Comparison of ENCODE assay signal across 14 mouse cellular contexts in the genomic region with DNA sequence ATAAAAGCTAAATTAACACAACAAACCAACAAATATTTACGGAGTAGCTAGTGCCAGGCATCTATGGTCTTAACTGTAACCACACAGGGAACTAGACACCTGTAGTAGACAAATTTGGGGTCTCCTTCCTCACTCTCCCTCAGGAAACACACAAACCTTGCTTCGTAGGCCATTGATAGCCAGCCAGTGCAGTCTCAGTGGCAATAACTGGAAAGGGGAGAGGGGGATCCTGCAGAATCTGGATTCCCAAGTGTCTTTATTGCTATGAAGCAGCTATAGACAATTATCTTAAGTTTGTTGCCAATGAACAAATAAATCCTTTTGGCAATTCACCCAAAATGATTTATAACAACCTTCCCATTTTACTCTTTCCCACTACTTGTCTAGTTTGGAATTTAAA. TPM values are rescaled to one million over a fixed set of nuclear protein-coding genes. Genes with fewer than 3 reads are reported as not detected.
DNase-seq lines count a peak whose midpoint lies in the region; ATAC-seq and TF ChIP-seq lines count a peak whose summit lies in the region.
"Had no signal": no experiment of that assay in that cellular context is flagged by ENCODE, and none has a peak within 500 bp of the region (broad histone marks: within the 10 kb centered on the region; RNA-seq: fewer than 3 reads in every experiment).

No protein-coding gene starts in this region.

- ATAC-seq in forebrain, embryonic 14.5 days = no peak
- ATAC-seq in forebrain, embryonic 15.5 days (replicated peaks) = no peak
- no peak for ATAC-seq in hindbrain, embryonic 11.5 days (ENCODE audit: low FRiP score)
- ATAC-seq in G1E (ENCODE audit: extremely low read depth, insufficient number of reproducible peaks, low FRiP score, poor library complexity, severe bottlenecking) = no peak
- ATAC-seq: hindbrain, postnatal 0 days had no signal

- no peak overlapping the region for H3K4me2 ChIP-seq in forebrain, embryonic 14.5 days (ENCODE audit: low read length)
- no peak overlapping the region for H3K4me2 ChIP-seq in forebrain, embryonic 15.5 days (replicated peaks)
- H3K4me2 ChIP-seq in hindbrain, embryonic 11.5 days (replicated peaks; ENCODE audit: low read depth, low read length) = no peak overlapping the region
- H3K4me2 ChIP-seq: midbrain, embryonic 12.5 days had no signal

- peaks cover 21% of the 10 kb centered on the region for H3K4me1 ChIP-seq in forebrain, embryonic 14.5 days (ENCODE audit: control insufficient read depth, insufficient read depth, low read length)
- peaks cover 45% of the 10 kb centered on the region for H3K4me1 ChIP-seq in forebrain, embryonic 15.5 days
- H3K4me1 ChIP-seq in hindbrain, embryonic 10.5 days (replicated peaks) = peaks cover 4% of the 10 kb centered on the region
- no peaks in the 10 kb centered on the region for H3K4me1 ChIP-seq in hindbrain, embryonic 11.5 days (replicated peaks; ENCODE audit: control insufficient read depth, insufficient read depth, low read length)
- peaks cover 42% of the 10 kb centered on the region for H3K4me1 ChIP-seq in G1E (ENCODE audit: insufficient read depth, low read depth, low read length)
- peaks cover 2% of the 10 kb centered on the region; the same call in 1 of the 2 replicates for H3K4me1 ChIP-seq in limb, embryonic 10.5 days

- H3K9ac ChIP-seq in forebrain, embryonic 14.5 days (ENCODE audit: low read length) = no peak overlapping the region
- no peak overlapping the region for H3K9ac ChIP-seq in forebrain, embryonic 15.5 days (replicated peaks)
- H3K9ac ChIP-seq in hindbrain, embryonic 11.5 days (ENCODE audit: low read depth, low read length) = no peak overlapping the region
- H3K9ac ChIP-seq: midbrain, embryonic 12.5 days had no signal

- H3K27me3 ChIP-seq in forebrain, embryonic 14.5 days (replicated peaks; ENCODE audit: control insufficient read depth, insufficient read depth, low read length) = no peaks in the 10 kb centered on the region
- no peaks in the 10 kb centered on the region for H3K27me3 ChIP-seq in forebrain, embryonic 15.5 days
- H3K27me3 ChIP-seq in hindbrain, embryonic 10.5 days (ENCODE audit: insufficient read depth, poor library complexity, severe bottlenecking) = no peaks in the 10 kb centered on the region
- no peaks in the 10 kb centered on the region for H3K27me3 ChIP-seq in hindbrain, embryonic 11.5 days (ENCODE audit: control insufficient read depth, insufficient read depth, low read length)
- H3K27me3 ChIP-seq in G1E (ENCODE audit: insufficient read depth, low read length) = no peaks in the 10 kb centered on the region
- no peaks in the 10 kb centered on the region for H3K27me3 ChIP-seq in limb, embryonic 10.5 days (ENCODE audit: low read depth, poor library complexity, severe bottlenecking)
- H3K27me3 ChIP-seq: midbrain, embryonic 12.5 days had no signal

- peaks cover 44% of the 10 kb centered on the region for H3K36me3 ChIP-seq in forebrain, embryonic 14.5 days (ENCODE audit: control insufficient read depth, insufficient read depth, low read length)
- peaks cover 29% of the 10 kb centered on the region for H3K36me3 ChIP-seq in forebrain, embryonic 15.5 days
- H3K36me3 ChIP-seq in hindbrain, embryonic 10.5 days = peaks cover 98% of the 10 kb centered on the region
- peaks cover 8% of the 10 kb centered on the region for H3K36me3 ChIP-seq in hindbrain, embryonic 11.5 days (ENCODE audit: control insufficient read depth, insufficient read depth, low read length)
- H3K36me3 ChIP-seq in G1E (replicated peaks) = peaks cover 52% of the 10 kb centered on the region
- peaks cover 99% of the 10 kb centered on the region for H3K36me3 ChIP-seq in limb, embryonic 10.5 days

- no peak overlapping the region for H3K4me3 ChIP-seq in forebrain, embryonic 14.5 days (ENCODE audit: low read depth, low read length)
- H3K4me3 ChIP-seq in forebrain, embryonic 15.5 days = no peak overlapping the region
- H3K4me3 ChIP-seq in hindbrain, embryonic 10.5 days = no peak overlapping the region
- no peak overlapping the region for H3K4me3 ChIP-seq in hindbrain, embryonic 11.5 days (ENCODE audit: low read depth, low read length)
- H3K4me3 ChIP-seq in G1E (ENCODE audit: low read depth, low read length) = peak overlapping the region; percentile 38; the same call in 1 of the 2 replicates
- no peak overlapping the region for H3K4me3 ChIP-seq in limb, embryonic 10.5 days
- H3K4me3 ChIP-seq: midbrain, embryonic 12.5 days had no signal

- no peak for TF ChIP-seq CTCF in G1E (IDR thresholded peaks at IDR 0.05; ENCODE audit: low read depth, low read length)

- no peaks in the 10 kb centered on the region for H3K9me3 ChIP-seq in forebrain, embryonic 14.5 days (replicated peaks; ENCODE audit: control insufficient read depth, low read length)
- H3K9me3 ChIP-seq in forebrain, embryonic 15.5 days = 0 out of 2 replicates have a peak, but pooled peaks cover 3% of the 10 kb centered on the region
- H3K9me3 ChIP-seq in hindbrain, embryonic 10.5 days = no peaks in the 10 kb centered on the region
- no peaks in the 10 kb centered on the region for H3K9me3 ChIP-seq in hindbrain, embryonic 11.5 days (ENCODE audit: control insufficient read depth, low read length)
- no peaks in the 10 kb centered on the region for H3K9me3 ChIP-seq in G1E (replicated peaks)
- no peaks in the 10 kb centered on the region for H3K9me3 ChIP-seq in limb, embryonic 10.5 days (replicated peaks)
- H3K9me3 ChIP-seq: midbrain, embryonic 12.5 days had no signal

- DNase-seq in forebrain, embryonic 14.5 days (ENCODE audit: low spot score) = peak; percentile 1
- DNase-seq in hindbrain, embryonic 10.5 days (ENCODE audit: low spot score) = peak; percentile 0
- DNase-seq in hindbrain, embryonic 11.5 days (ENCODE audit: low spot score) = no peak
- DNase-seq in G1E (ENCODE audit: low spot score) = no peak
- peak; percentile 24 for DNase-seq in limb, embryonic 10.5 days (ENCODE audit: low spot score)
- no peak for DNase-seq in urinary bladder, adult 18-20 months (ENCODE audit: low spot score in 2 of 2)
- no peak for DNase-seq in frontal cortex, postnatal 36 days (ENCODE audit: low spot score in 2 of 2)
- DNase-seq: adrenal gland, postnatal 36 days; cerebellum, postnatal 25 days; lung, postnatal 10 days had no signal

- 81% methylated on average over 2 of the region's 2 CpGs for WGBS in forebrain, embryonic 14.5 days
- WGBS in forebrain, embryonic 15.5 days = 81% methylated on average over 2 of the region's 2 CpGs
- WGBS in hindbrain, embryonic 10.5 days = 90% methylated on average over 2 of the region's 2 CpGs
- WGBS in hindbrain, embryonic 11.5 days = 92% methylated on average over 2 of the region's 2 CpGs
- 93% methylated on average over 2 of the region's 2 CpGs for WGBS in limb, embryonic 10.5 days

- H3K27ac ChIP-seq in forebrain, embryonic 14.5 days (ENCODE audit: low read depth, low read length) = no peak overlapping the region
- H3K27ac ChIP-seq in forebrain, embryonic 15.5 days (replicated peaks) = no peak overlapping the region
- H3K27ac ChIP-seq in hindbrain, embryonic 10.5 days = no peak overlapping the region
- no peak overlapping the region for H3K27ac ChIP-seq in hindbrain, embryonic 11.5 days (ENCODE audit: low read depth, low read length)
- no peak overlapping the region for H3K27ac ChIP-seq in limb, embryonic 10.5 days
- H3K27ac ChIP-seq: hindbrain, postnatal 0 days; kidney, postnatal 0 days; midbrain, embryonic 12.5 days had no signal

RNA-seq across cellular contexts. Expression of a gene that starts 6.4 kb away (rescaled TPM):
- polyA plus RNA-seq in forebrain, embryonic 14.5 days (2014; fragmentation: Nextera tagmentation; extraction: Ambion mirVana) = 40.2 and 43.4 TPM in 2 replicates
- 58.0 and 67.1 TPM in 2 replicates for polyA plus RNA-seq in forebrain, embryonic 15.5 days (2015; fragmentation: Nextera tagmentation; extraction: Ambion mirVana)
- 37.1 and 38.9 TPM in 2 replicates for polyA plus RNA-seq in hindbrain, embryonic 10.5 days (2016; fragmentation: Nextera tagmentation; extraction: Ambion mirVana)
- polyA plus RNA-seq in hindbrain, embryonic 11.5 days (2014; fragmentation: Nextera tagmentation; extraction: Ambion mirVana) = 45.4 and 64.4 TPM in 2 replicates
- total RNA-seq in G1E (2014; fragmentation: Nextera tagmentation) (217 and 257 TPM in 2 replicates), G1E (2017) (83.7 and 125 TPM in 2 replicates)
- 57.8 and 76.7 TPM in 2 replicates for polyA plus RNA-seq in G1E (2012)
- 33.7 and 53.2 TPM in 2 replicates for polyA plus RNA-seq in limb, embryonic 10.5 days (2016; fragmentation: Nextera tagmentation; extraction: Ambion mirVana)

Comparison
In these comparisons a context has a peak if more than half of its experiments do, and no peak if none do; other contexts are left out.
1. DNase-seq: peak in forebrain, embryonic 14.5 days (single experiment), hindbrain, embryonic 10.5 days (single experiment) and limb, embryonic 10.5 days (single experiment); none in hindbrain, embryonic 11.5 days (single experiment), G1E (single experiment), urinary bladder, adult 18-20 months (0 of 2) and frontal cortex, postnatal 36 days (0 of 2).